ENCODE assay signal across 10 mouse cellular contexts in genomic region chr1:25829921-25830751, GRCm38 (mm10). TPM values are rescaled to one million over a fixed set of nuclear protein-coding genes. Genes with fewer than 3 reads are reported as not detected.
DNase-seq lines count a peak whose midpoint lies in the region; ATAC-seq and TF ChIP-seq lines count a peak whose summit lies in the region.
"Had no signal": no experiment of that assay in that cellular context is flagged by ENCODE, and none has a peak within 500 bp of the region (broad histone marks: within the 10 kb centered on the region; RNA-seq: fewer than 3 reads in every experiment).

No protein-coding gene starts in this region.

- ATAC-seq in lung, embryonic 14.5 days (ENCODE audit: insufficient read depth), result peak; percentile 84
- ATAC-seq in granulocyte monocyte progenitor cell, adult 5-6 weeks (replicated peaks; ENCODE audit: poor library complexity, severe bottlenecking), result 0 out of 2 replicates have a peak, but pooled peaks have one; percentile 14
- no peak for ATAC-seq in inflammation-experienced regulatory T-cells, adult 6 months
- ATAC-seq: Patski had no signal

- peak overlapping the region; percentile 49 for H3K4me3 ChIP-seq in lung, embryonic 14.5 days (ENCODE audit: low read depth, low read length)
- peak overlapping the region; percentile 79 for H3K4me3 ChIP-seq in layer of hippocampus, adult 2 months
- peak overlapping the region; percentile 35 for H3K4me3 ChIP-seq in small intestine, adult 2 months (ENCODE audit: low read depth, low read length)

- DNase-seq in lung, embryonic 14.5 days, result peak; percentile 84
- DNase-seq in lung, adult 18-20 months, result no peak
- DNase-seq in embryo, embryonic 10.5 days (ENCODE audit: low spot score), result peak; percentile 82
- peak; percentile 67 to 72 for DNase-seq in layer of hippocampus, adult 2 months (ENCODE audit: low spot score in 2 of 2)
- DNase-seq in mesoderm, embryonic 11.5 days (ENCODE audit: low read depth, low spot score), result peak; percentile 78

- H3K27me3 ChIP-seq in lung, embryonic 14.5 days (ENCODE audit: insufficient read depth, low read length), result peaks cover 42% of the 10 kb centered on the region
- H3K27me3 ChIP-seq in small intestine, adult 2 months (ENCODE audit: control insufficient read depth, insufficient read depth, low read length), result no peaks in the 10 kb centered on the region; the same call in none of the 2 replicates

- TF ChIP-seq POLR2A in small intestine, adult 2 months (IDR thresholded peaks at IDR 0.05; ENCODE audit: low read depth, low read length), result no peak

- under 1% methylated on average over 39 of the region's 99 CpGs for WGBS in lung, embryonic 14.5 days
- 6% methylated on average over 91 of the region's 99 CpGs for WGBS in small intestine, adult 2 months

- H3K4me2 ChIP-seq in lung, embryonic 14.5 days, result peak overlapping the region; percentile 79

- no peak for TF ChIP-seq CTCF in lung, embryonic 14.5 days (IDR thresholded peaks at IDR 0.05; ENCODE audit: low read depth)
- no peak for TF ChIP-seq CTCF in layer of hippocampus, adult 2 months (conservative IDR thresholded peaks at IDR 0.05)
- no peak for TF ChIP-seq CTCF in small intestine, adult 2 months (IDR thresholded peaks at IDR 0.05; ENCODE audit: extremely low read depth, insufficient read length, insufficient replicate concordance, low read depth, low read length)

- H3K36me3 ChIP-seq in lung, embryonic 14.5 days (ENCODE audit: insufficient read depth), result no peaks in the 10 kb centered on the region
- H3K36me3 ChIP-seq in small intestine, adult 2 months (ENCODE audit: control insufficient read depth, insufficient read depth, low read length), result no peaks in the 10 kb centered on the region

- H3K9me3 ChIP-seq in lung, embryonic 14.5 days (ENCODE audit: low read depth, low read length), result no peaks in the 10 kb centered on the region

- no peak overlapping the region for H3K27ac ChIP-seq in lung, embryonic 14.5 days (ENCODE audit: low read depth)
- peak overlapping the region; percentile 92 for H3K27ac ChIP-seq in layer of hippocampus, adult 2 months
- no peak overlapping the region for H3K27ac ChIP-seq in small intestine, adult 2 months (ENCODE audit: insufficient read depth, low read depth, low read length)
- H3K27ac ChIP-seq: macrophage had no signal

- 0 out of 2 replicates have a peak overlapping the region, but pooled peaks have one; percentile 26 for H3K9ac ChIP-seq in lung, embryonic 14.5 days

- H3K4me1 ChIP-seq in lung, embryonic 14.5 days (ENCODE audit: insufficient read depth), result no peaks in the 10 kb centered on the region
- H3K4me1 ChIP-seq in small intestine, adult 2 months (ENCODE audit: control insufficient read depth, insufficient read depth, insufficient read length, low read length), result no peaks in the 10 kb centered on the region

RNA-seq across cellular contexts. Expression of gene Adgrb3, which starts 0.6 kb away (rescaled TPM):
- 0.50 and 0.74 TPM in 2 replicates for polyA plus RNA-seq in lung, embryonic 14.5 days (2014; fragmentation: Nextera tagmentation; extraction: Ambion mirVana)
- not detected in 2 replicates for total RNA-seq in granulocyte monocyte progenitor cell, adult 5-6 weeks (2014; fragmentation: Nextera tagmentation)
- not detected in 2 replicates for total RNA-seq in granulocyte monocyte progenitor cell, adult 5-6 weeks (2017)
- total RNA-seq in layer of hippocampus, adult 2 months (2021), result 100 to 1,000 TPM; 111 to 118 TPM
- polyA plus RNA-seq in small intestine, adult 2 months (2012; rRNA removed), result 0.04 and 0.05 TPM in 2 replicates
- polyA plus RNA-seq in inflammation-experienced regulatory T-cells, adult 6 months (2017; shearing (Covaris generic)), result under 1 TPM; 0.12 to 0.23 (median 0.15) TPM
- polyA plus RNA-seq: macrophage, Patski had no signal

Comparison
In these comparisons a context has a peak if more than half of its experiments do, and no peak if none do; other contexts are left out.
1. DNase-seq: peak in lung, embryonic 14.5 days (single experiment), embryo, embryonic 10.5 days (single experiment), layer of hippocampus, adult 2 months (2 of 2) and mesoderm, embryonic 11.5 days (single experiment); none in lung, adult 18-20 months (0 of 2).
2. Peak in every context shown above with its lines, with median percentiles within 50 percentile points of each other: H3K4me3 ChIP-seq.